Mouse (Mus musculus): ENCODE results near the gene Lcorl. TPM values are rescaled to one million over a fixed set of nuclear protein-coding genes. Genes with fewer than 3 reads are reported as not detected.
"Not testable (repeated sequence)": the region's sequence is repeated elsewhere in the genome, so short reads cannot be mapped to it uniquely, and the experiment has no call there.

The Lcorl gene
- polyA plus RNA-seq, 1 experiment from 2014 or later: 29.6 TPM

DNA sequence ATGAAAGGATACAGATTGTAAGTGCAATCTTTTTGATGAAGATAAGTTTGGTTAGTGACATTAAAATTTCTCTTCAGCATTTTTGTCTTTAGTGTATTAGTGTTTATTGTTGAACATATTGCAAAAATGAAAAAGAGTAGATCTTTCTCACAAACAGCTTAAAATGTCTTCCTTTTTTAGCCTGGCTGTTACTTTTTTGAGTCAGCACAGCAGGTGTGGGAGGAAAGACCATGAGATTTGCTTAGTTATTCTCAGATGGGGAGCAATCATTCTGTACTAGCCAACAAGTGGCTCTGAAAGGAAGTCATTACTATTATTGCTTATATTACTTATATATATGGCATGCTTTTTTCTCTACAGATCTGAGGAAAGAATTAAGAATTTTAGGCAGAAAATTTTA, 177.5 kb downstream of the Lcorl start:
- Histone ChIP-seq H3K36me3 (ENCODE audit: insufficient read depth, low read length) (peaks cover 20% of the 10 kb centered on the region; the same call in 1 of the 2 replicates), H3K4me1 (ENCODE audit: insufficient read depth, low read length) (no peaks in the 10 kb centered on the region), H3K27me3 (ENCODE audit: insufficient read depth, low read length) (no peaks in the 10 kb centered on the region), H3K4me3 (ENCODE audit: low read length) (no peak overlapping the region), H3K9ac (replicated peaks; ENCODE audit: low read length) (no peak overlapping the region), H3K9me3 (ENCODE audit: low read length) (no peaks in the 10 kb centered on the region), H3K27ac (ENCODE audit: low read length) (no peak overlapping the region), H3K4me2 (replicated peaks; ENCODE audit: low read depth, low read length) (no peak overlapping the region)
- ATAC-seq (ENCODE audit: low FRiP score, low TSS enrichment): no peak

DNA sequence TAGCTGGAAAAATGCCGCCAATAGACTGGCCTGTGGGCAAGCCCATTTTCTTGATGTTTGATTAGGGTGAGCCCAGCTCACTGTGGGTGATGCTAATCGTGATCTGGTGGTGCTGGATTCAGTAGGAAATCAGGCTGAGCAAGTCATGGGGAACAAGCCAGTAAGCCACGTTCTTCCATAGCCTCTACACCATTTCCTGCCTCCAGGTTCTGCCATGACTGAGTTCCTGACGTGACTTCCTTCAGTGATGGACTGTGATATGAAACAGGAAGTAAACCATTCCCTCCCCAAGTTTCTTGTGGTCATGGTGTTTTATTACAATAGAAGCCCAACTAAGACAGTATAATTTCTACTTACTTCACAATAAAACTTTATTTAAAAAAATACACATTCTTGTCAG, 179.8 kb downstream of the Lcorl start:
- 77% methylated on average over 4 of the region's 4 CpGs for WGBS
- ATAC-seq (ENCODE audit: low FRiP score, low TSS enrichment): no peak
- peaks cover 20% of the 10 kb centered on the region; the same call in 1 of the 2 replicates for H3K36me3 ChIP-seq (ENCODE audit: insufficient read depth, low read length)

DNA sequence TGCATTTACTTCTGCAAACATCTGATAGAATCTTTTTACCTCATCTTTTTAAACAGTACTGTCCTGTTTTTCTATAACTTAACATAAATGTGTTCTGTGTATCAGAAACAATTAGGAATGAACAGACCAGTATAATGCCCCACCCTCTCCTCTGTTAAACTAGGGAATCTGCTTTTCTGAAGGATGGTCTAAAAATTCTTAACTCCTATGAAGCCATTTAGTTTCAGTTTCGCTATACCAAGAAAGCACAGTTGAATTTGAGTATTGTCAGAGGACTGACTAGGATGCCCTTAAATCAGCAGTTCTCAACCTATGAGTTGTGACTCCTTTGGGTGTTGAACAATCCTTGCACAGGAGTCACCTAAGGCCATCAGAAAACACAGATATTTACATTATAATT, 182.4 kb downstream of the Lcorl start:
- 93% methylated on average over 1 of the region's 1 CpGs for WGBS
- no peaks in the 10 kb centered on the region for H3K9me3 ChIP-seq (ENCODE audit: low read length)
- ATAC-seq (ENCODE audit: low FRiP score, low TSS enrichment): no peak
- peaks cover 19% of the 10 kb centered on the region; the same call in 1 of the 2 replicates for H3K36me3 ChIP-seq (ENCODE audit: insufficient read depth, low read length)
- H3K4me3 ChIP-seq (ENCODE audit: low read length): no peak overlapping the region
- H3K4me2 ChIP-seq (replicated peaks; ENCODE audit: low read depth, low read length): no peak overlapping the region
- H3K9ac ChIP-seq (replicated peaks; ENCODE audit: low read length): no peak overlapping the region
- no peaks in the 10 kb centered on the region for H3K27me3 ChIP-seq (ENCODE audit: insufficient read depth, low read length)
- H3K4me1 ChIP-seq (ENCODE audit: insufficient read depth, low read length): peaks cover 5% of the 10 kb centered on the region
- H3K27ac ChIP-seq (ENCODE audit: low read length): no peak overlapping the region

More for the DNA sequence above, 179.8 kb downstream of the Lcorl start:
- no peak overlapping the region for H3K9ac ChIP-seq (replicated peaks; ENCODE audit: low read length)
- no peaks in the 10 kb centered on the region for H3K27me3 ChIP-seq (ENCODE audit: insufficient read depth, low read length)
- H3K4me3 ChIP-seq (ENCODE audit: low read length): no peak overlapping the region
- no peak overlapping the region for H3K4me2 ChIP-seq (replicated peaks; ENCODE audit: low read depth, low read length)
- H3K4me1 ChIP-seq (ENCODE audit: insufficient read depth, low read length): no peaks in the 10 kb centered on the region
- no peaks in the 10 kb centered on the region for H3K9me3 ChIP-seq (ENCODE audit: low read length)
- no peak overlapping the region for H3K27ac ChIP-seq (ENCODE audit: low read length)

DNA sequence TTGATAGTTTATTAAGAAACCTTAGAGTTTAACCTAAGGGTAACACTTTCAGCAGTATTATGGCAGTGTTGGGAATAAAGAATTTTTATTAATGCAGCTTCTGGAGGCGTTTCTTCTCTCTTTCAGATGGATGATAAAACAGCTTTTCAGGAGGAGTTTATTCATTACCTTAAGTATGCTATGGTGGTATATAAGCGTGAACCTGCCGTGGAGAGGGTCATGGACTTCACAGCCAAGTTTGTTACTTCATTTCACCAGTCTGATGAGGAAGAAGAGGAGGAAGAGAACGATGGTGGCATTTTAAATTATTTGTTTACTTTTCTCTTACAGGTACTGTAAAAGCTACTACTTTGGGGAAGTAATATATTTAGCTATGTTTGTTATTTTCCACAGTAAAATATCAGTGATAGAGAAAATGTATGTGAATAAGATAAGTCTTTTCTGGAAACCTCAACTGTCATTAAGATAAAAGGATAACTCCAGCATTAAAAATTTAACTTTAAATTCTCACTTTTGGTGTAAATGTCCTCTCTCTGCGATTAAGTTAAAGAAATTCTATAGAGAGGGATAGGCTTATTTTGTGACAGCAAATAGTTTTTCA, 186.4 kb downstream of the Lcorl start:
- Histone ChIP-seq H3K4me1 (ENCODE audit: insufficient read depth, low read length) (peaks cover 10% of the 10 kb centered on the region), H3K4me3 (ENCODE audit: low read length) (peak overlapping the region; percentile 77), H3K9ac (replicated peaks; ENCODE audit: low read length) (peak overlapping the region; percentile 53), H3K27me3 (ENCODE audit: insufficient read depth, low read length) (no peaks in the 10 kb centered on the region), H3K27ac (ENCODE audit: low read length) (no peak overlapping the region), H3K36me3 (ENCODE audit: insufficient read depth, low read length) (peaks cover 9% of the 10 kb centered on the region; the same call in 1 of the 2 replicates), H3K4me2 (replicated peaks; ENCODE audit: low read depth, low read length) (peak overlapping the region; percentile 89), H3K9me3 (ENCODE audit: low read length) (no peaks in the 10 kb centered on the region)
- 45% methylated on average over 5 of the region's 5 CpGs for WGBS
- ATAC-seq (ENCODE audit: low FRiP score, low TSS enrichment): no peak

DNA sequence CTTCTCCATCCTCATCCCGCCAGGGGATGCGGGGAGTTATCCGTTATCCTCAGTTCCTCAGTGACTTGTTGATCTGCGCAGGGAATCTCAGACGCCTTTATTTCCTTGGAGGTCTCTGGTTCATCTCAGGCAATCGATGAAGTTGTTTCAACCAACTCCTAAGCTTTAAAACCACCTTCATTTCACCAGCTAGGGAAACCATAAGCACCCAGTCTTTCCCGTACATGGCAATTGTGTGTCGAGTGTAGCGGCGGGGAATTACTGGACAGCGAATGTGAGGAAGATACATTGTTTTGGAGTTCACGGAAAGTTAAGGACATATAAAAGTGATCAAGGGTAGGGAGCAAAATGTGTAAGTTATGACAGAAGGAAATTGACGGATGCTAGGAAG, 187.1 kb downstream of the Lcorl start:
- no peak for ATAC-seq (ENCODE audit: low FRiP score, low TSS enrichment)
- H3K27me3 ChIP-seq (ENCODE audit: insufficient read depth, low read length): no peaks in the 10 kb centered on the region
- peak overlapping the region; percentile 89 for H3K4me2 ChIP-seq (replicated peaks; ENCODE audit: low read depth, low read length)
- H3K4me1 ChIP-seq (ENCODE audit: insufficient read depth, low read length): peaks cover 10% of the 10 kb centered on the region
- no peaks in the 10 kb centered on the region for H3K9me3 ChIP-seq (ENCODE audit: low read length)
- H3K4me3 ChIP-seq (ENCODE audit: low read length): peak overlapping the region; percentile 77
- peak overlapping the region; percentile 85 for H3K9ac ChIP-seq (replicated peaks; ENCODE audit: low read length)
- under 1% methylated on average over 13 of the region's 13 CpGs for WGBS
- peaks cover 5% of the 10 kb centered on the region; the same call in 1 of the 2 replicates for H3K36me3 ChIP-seq (ENCODE audit: insufficient read depth, low read length)
- H3K27ac ChIP-seq (ENCODE audit: low read length): peak overlapping the region; percentile 80

DNA sequence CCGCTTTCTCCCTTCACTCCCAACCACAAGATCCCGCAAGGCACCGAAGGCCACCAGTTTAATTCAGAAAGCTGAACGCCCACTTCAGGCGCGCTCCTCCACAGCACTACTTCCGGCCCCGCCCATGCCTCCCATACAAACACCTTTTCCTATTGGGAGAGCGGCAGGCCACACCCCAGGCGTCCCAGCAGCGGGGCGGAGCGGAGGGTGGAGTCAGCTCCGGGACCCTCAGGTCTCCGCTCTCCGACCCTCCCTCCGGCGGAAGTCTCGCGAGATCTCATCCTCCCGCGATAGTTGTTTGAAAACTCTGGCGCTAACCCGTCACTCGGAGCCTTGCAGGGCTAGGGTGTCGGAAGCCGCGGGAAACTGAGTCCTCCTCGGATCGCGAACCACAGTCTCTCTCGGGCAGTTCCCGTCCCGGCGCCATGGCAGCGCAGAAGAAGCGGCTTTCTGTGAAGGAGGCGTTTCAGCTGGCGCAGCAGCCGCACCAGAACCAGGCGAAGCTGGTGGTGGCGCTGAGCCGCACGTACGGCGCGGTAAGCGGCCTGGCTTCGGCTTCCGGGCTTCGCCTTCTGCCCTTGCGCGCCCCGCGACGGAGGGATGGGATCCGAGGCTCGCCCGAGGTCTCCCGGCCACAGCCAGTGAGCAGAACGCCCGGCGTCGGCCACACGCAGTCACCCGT, 187.7 kb downstream of the Lcorl start, which contains the start of gene Ncapg:
Gene Ncapg (plus strand): TSS at position 322 of the 682 bp plus-strand sequence.
- peaks cover 5% of the 10 kb centered on the region; the same call in 1 of the 2 replicates for H3K36me3 ChIP-seq (ENCODE audit: insufficient read depth, low read length)
- peak within 1 kb of the TSS; percentile 91 for H3K27ac ChIP-seq (ENCODE audit: low read length)

DNA sequence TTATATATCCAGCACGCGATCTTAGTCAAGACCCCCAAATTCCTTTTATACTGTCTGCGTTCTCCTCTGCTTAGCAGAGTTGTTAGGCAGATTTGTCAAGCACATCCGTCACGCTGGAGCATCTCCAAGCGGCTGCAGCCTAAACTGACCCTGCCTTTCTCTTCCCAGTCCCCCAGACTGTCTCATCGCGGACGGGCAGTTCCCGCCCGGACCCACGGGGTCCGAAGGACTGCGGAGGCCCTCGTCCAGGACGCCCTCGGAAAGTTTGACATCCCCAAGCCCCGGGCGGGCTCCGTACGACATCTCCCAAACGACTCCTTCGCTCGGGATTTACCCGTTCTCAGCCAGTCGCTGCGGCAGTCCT, 188.2 kb downstream of the Lcorl start:
- WGBS: under 1% methylated on average over 27 of the region's 27 CpGs
- ATAC-seq (ENCODE audit: low FRiP score, low TSS enrichment): peak; percentile 79
- peak overlapping the region; percentile 89 for H3K4me2 ChIP-seq (replicated peaks; ENCODE audit: low read depth, low read length)
- peak overlapping the region; percentile 91 for H3K27ac ChIP-seq (ENCODE audit: low read length)
- peak overlapping the region; percentile 77 for H3K4me3 ChIP-seq (ENCODE audit: low read length)
- peaks cover 5% of the 10 kb centered on the region; the same call in 1 of the 2 replicates for H3K36me3 ChIP-seq (ENCODE audit: insufficient read depth, low read length)
- peak overlapping the region; percentile 84 for H3K9ac ChIP-seq (replicated peaks; ENCODE audit: low read length)
- H3K27me3 ChIP-seq (ENCODE audit: insufficient read depth, low read length): no peaks in the 10 kb centered on the region
- H3K4me1 ChIP-seq (ENCODE audit: insufficient read depth, low read length): peaks cover 10% of the 10 kb centered on the region
- H3K9me3 ChIP-seq (ENCODE audit: low read length): no peaks in the 10 kb centered on the region

More for the DNA sequence above, 187.7 kb downstream of the Lcorl start, which contains the start of gene Ncapg:
- peak within 1 kb of the TSS; percentile 89 for H3K4me2 ChIP-seq (replicated peaks; ENCODE audit: low read depth, low read length)
- peak within 1 kb of the TSS; percentile 85 for H3K9ac ChIP-seq (replicated peaks; ENCODE audit: low read length)
- H3K27me3 ChIP-seq (ENCODE audit: insufficient read depth, low read length): no peaks in the 10 kb centered on the region
- peak; percentile 100 for ATAC-seq (ENCODE audit: low FRiP score, low TSS enrichment)
- under 1% methylated on average over 64 of the region's 66 CpGs for WGBS
- H3K4me3 ChIP-seq (ENCODE audit: low read length): peak within 1 kb of the TSS; percentile 77
- H3K4me1 ChIP-seq (ENCODE audit: insufficient read depth, low read length): peaks cover 10% of the 10 kb centered on the region
- H3K9me3 ChIP-seq (ENCODE audit: low read length): no peaks in the 10 kb centered on the region

DNA sequence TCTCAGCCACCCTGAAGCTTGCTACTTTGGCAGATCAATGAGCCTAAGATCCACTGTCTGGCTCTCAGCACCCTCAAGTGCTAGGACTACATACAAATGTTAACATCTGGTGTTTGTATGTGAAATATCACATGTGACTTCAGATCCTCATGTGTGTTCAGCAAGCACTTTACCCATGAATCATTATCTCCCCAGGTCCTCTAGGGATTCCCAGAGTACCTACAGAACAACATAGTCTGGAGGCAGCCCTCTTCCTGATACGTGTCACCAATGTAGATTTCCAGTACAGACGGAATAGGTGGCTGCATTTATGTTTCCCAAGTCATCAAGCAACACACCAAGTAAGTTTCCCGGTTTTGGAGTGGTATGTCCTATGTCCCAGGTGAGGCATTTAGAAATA, 188.6 kb downstream of the Lcorl start:
- WGBS: 1% methylated on average over 3 of the region's 3 CpGs

DNA sequence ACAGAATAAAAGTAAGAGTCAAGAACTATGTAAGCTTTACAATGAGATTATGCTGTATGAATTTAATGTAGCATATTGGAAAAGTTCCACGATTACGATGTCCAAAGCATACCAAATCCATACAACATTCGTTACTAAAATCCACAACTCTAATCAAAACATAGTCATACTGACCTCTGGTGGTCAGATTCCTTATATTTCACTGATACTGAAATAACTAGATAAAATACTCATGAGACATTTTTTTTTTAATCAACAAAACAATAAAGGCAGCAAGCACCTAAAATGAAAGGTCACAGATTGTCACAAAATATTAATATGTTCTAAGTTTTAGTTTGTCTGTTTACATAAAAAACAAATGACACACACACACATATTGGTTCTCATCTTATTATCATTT, 189.1 kb downstream of the Lcorl start:
- Histone ChIP-seq H3K9ac (replicated peaks; ENCODE audit: low read length) (no peak overlapping the region), H3K4me3 (ENCODE audit: low read length) (no peak overlapping the region; the same call in 1 of the 2 replicates), H3K27ac (ENCODE audit: low read length) (no peak overlapping the region), H3K36me3 (ENCODE audit: insufficient read depth, low read length) (peaks cover 5% of the 10 kb centered on the region; the same call in 1 of the 2 replicates), H3K4me2 (replicated peaks; ENCODE audit: low read depth, low read length) (peak overlapping the region; percentile 89), H3K9me3 (ENCODE audit: low read length) (no peaks in the 10 kb centered on the region), H3K27me3 (ENCODE audit: insufficient read depth, low read length) (no peaks in the 10 kb centered on the region), H3K4me1 (ENCODE audit: insufficient read depth, low read length) (peaks cover 10% of the 10 kb centered on the region)
- no peak for ATAC-seq (ENCODE audit: low FRiP score, low TSS enrichment)
- 24% methylated on average over 3 of the region's 3 CpGs for WGBS

More for the DNA sequence above, 188.6 kb downstream of the Lcorl start:
- no peaks in the 10 kb centered on the region for H3K27me3 ChIP-seq (ENCODE audit: insufficient read depth, low read length)
- H3K9me3 ChIP-seq (ENCODE audit: low read length): no peaks in the 10 kb centered on the region
- H3K27ac ChIP-seq (ENCODE audit: low read length): peak overlapping the region; percentile 91
- peak overlapping the region; percentile 89 for H3K4me2 ChIP-seq (replicated peaks; ENCODE audit: low read depth, low read length)
- H3K4me3 ChIP-seq (ENCODE audit: low read length): peak overlapping the region; percentile 77
- H3K36me3 ChIP-seq (ENCODE audit: insufficient read depth, low read length): peaks cover 5% of the 10 kb centered on the region; the same call in 1 of the 2 replicates
- peak; percentile 29 for ATAC-seq (ENCODE audit: low FRiP score, low TSS enrichment)
- peak overlapping the region; percentile 84 for H3K9ac ChIP-seq (replicated peaks; ENCODE audit: low read length)
- peaks cover 10% of the 10 kb centered on the region for H3K4me1 ChIP-seq (ENCODE audit: insufficient read depth, low read length)

DNA sequence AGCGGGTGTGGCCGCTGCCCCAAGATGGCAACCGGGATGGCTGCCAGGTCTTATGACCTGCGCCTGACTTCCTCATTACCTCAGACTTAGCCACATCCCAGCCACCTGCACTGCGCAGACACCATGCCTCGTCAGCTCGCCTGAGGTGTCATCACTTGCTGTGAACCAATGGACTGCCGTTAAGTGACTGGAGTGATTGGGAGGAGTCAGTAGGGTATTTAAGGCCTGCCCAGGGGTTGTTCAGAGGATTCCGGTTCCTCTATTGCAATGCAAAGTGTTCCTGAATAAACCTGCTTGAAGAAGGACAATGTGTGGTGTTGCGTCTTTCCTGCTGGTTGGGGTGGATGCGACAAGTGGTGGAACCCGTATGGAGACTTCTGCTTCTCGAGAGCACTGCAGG, 199.0 kb downstream of the Lcorl start:
- not testable (repeated sequence) for H3K4me3 ChIP-seq (ENCODE audit: low read length); H3K4me1 ChIP-seq (ENCODE audit: insufficient read depth, low read length); H3K36me3 ChIP-seq (ENCODE audit: insufficient read depth, low read length); H3K27me3 ChIP-seq (ENCODE audit: insufficient read depth, low read length); H3K27ac ChIP-seq (ENCODE audit: low read length); H3K9ac ChIP-seq (replicated peaks; ENCODE audit: low read length); H3K4me2 ChIP-seq (replicated peaks; ENCODE audit: low read depth, low read length); ATAC-seq (ENCODE audit: low FRiP score, low TSS enrichment)
- WGBS: 97% methylated on average over 13 of the region's 13 CpGs
- peaks cover 13% of the 10 kb centered on the region for H3K9me3 ChIP-seq (ENCODE audit: low read length)
